Mouse (Mus musculus): ENCODE data around the gene Ankrd52. TPM values are rescaled to one million over a fixed set of nuclear protein-coding genes. Genes with fewer than 3 reads are reported as not detected.
A peak's percentile ranks its signal among the peaks of the same experiment; 100 is the strongest.
"Not testable (repeated sequence)": the region's sequence is repeated elsewhere in the genome, so short reads cannot be mapped to it uniquely, and the experiment has no call there.

Gene Ankrd52
- total RNA-seq (2021), result 10 to 100 TPM; 49.3 to 61.7 TPM

- peak; percentile 79 to 92 for DNase-seq (ENCODE audit: low spot score in 2 of 2)
- intact Hi-C loops (cut with DNase I), result loop anchor here (2.0 kb wide), 2 partner anchors 32 to 78 kb away; no protein-coding TSS in a partner anchor
These were observed at the start of gene Ankrd52 for GRCm38 (mm10) chr10:128376455-128377211. Gene Ankrd52, plus strand, starts transcription at chr10:128377115.

GRCm38 (mm10) chr10:128327610-128328009 lies 49.3 kb upstream of the Ankrd52 start:
- intact Hi-C loops (cut with DNase I), result no loop called here
- DNase-seq (ENCODE audit: low spot score in 2 of 2), result no peak

- not testable (repeated sequence) for DNase-seq (ENCODE audit: low spot score in 2 of 2)
- intact Hi-C loops (cut with DNase I), result loop anchor here (10.0 kb wide), 1 partner anchor 122 kb away; the partner anchor contains the start of gene Smarcc2
These were observed 44.3 kb upstream of the Ankrd52 start for GRCm38 (mm10) chr10:128332358-128333249.

GRCm38 (mm10) chr10:128335582-128335981 lies 41.3 kb upstream of the Ankrd52 start:
- intact Hi-C loops (cut with DNase I), result loop anchor here (10.0 kb wide), 1 partner anchor 119 kb away; the partner anchor contains the start of gene Smarcc2
- DNase-seq (ENCODE audit: low spot score in 2 of 2), result peak in 1 of 2 experiments; percentile 60

GRCm38 (mm10) chr10:128336195-128336594 lies 40.7 kb upstream of the Ankrd52 start:
- no peak for DNase-seq (ENCODE audit: low spot score in 2 of 2)
- intact Hi-C loops (cut with DNase I), result loop anchor here (10.0 kb wide), 1 partner anchor 119 kb away; the partner anchor contains the start of gene Smarcc2

DNA sequence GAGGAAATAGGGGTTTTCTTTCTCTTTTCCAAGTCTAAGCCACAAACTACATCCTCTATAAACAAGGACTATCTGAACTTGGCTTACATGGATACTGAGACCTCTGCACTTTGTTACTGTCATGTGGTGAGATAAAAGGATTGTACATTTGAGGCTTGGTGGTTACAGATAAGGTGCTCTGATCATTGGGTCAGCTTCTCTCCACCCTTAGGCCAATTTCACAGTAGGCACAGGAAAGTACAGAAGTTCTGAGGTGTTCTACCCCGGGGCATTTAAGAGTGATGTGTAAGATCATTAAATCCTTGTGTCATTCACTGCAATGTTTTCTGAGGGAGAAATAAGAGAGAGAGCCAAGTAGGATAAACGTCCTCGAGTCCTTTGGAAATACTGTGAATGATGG lies 40.3 kb upstream of the Ankrd52 start:
- intact Hi-C loops (cut with DNase I), result loop anchor here (10.0 kb wide), 1 partner anchor 118 kb away; the partner anchor contains the start of gene Smarcc2
- DNase-seq (ENCODE audit: low spot score in 2 of 2), result no peak

GRCm38 (mm10) chr10:128337306-128338181 lies 39.4 kb upstream of the Ankrd52 start, which contains the start of gene Cs:
Gene Cs, plus strand, starts transcription at chr10:128337734.
- DNase-seq (ENCODE audit: low spot score in 2 of 2), result peak; percentile 94 to 95
- intact Hi-C loops (cut with DNase I), result loop anchor here (10.0 kb wide), 1 partner anchor 117 kb away; the partner anchor contains the start of gene Smarcc2

- DNase-seq (ENCODE audit: low spot score in 2 of 2), result no peak
- intact Hi-C loops (cut with DNase I), result loop anchor here (10.0 kb wide), 1 partner anchor 116 kb away; the partner anchor contains the start of gene Smarcc2
These were observed 38.5 kb upstream of the Ankrd52 start for GRCm38 (mm10) chr10:128338415-128338814.

GRCm38 (mm10) chr10:128338948-128339347 lies 38.0 kb upstream of the Ankrd52 start:
- DNase-seq (ENCODE audit: low spot score in 2 of 2), result no peak
- intact Hi-C loops (cut with DNase I), result loop anchor here (10.0 kb wide), 1 partner anchor 116 kb away; the partner anchor contains the start of gene Smarcc2

- DNase-seq (ENCODE audit: low spot score in 2 of 2), result no peak
These were observed 36.7 kb upstream of the Ankrd52 start for GRCm38 (mm10) chr10:128340257-128340656.

GRCm38 (mm10) chr10:128343436-128343835 lies 33.5 kb upstream of the Ankrd52 start:
- DNase-seq (ENCODE audit: low spot score in 2 of 2), result no peak
- intact Hi-C loops (cut with DNase I), result no loop called here

More at GRCm38 (mm10) chr10:128340257-128340656, 36.7 kb upstream of the Ankrd52 start:
- intact Hi-C loops (cut with DNase I), result no loop called here

- intact Hi-C loops (cut with DNase I), result no loop called here
- DNase-seq (ENCODE audit: low spot score in 2 of 2), result peak; percentile 56 to 60
These were observed 32.2 kb upstream of the Ankrd52 start for GRCm38 (mm10) chr10:128344568-128345275.

DNA sequence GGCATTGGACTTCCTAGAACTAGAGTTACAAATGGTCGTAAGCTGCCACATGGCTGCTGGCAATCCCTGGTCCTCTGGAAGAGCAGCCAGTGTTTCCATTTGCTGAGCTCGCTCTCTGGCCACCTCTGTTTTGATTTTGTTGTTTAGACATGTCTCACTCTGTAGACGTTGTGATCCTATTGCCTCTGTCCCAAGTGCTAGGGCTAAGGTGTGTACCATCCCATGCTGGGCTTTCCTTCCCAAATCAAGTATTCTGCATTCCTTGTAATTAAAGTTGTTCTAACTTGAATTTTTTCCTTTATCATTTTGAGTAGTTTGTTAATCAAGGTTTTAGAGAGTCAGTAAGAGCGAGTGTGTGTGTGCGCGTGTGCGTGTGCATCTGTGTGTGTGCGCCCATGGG lies 29.4 kb upstream of the Ankrd52 start:
- intact Hi-C loops (cut with DNase I), result no loop called here
- no peak for DNase-seq (ENCODE audit: low spot score in 2 of 2)

- peak in 1 of 2 experiments; percentile 30 for DNase-seq (ENCODE audit: low spot score in 2 of 2)
- intact Hi-C loops (cut with DNase I), result no loop called here
These were observed 18.1 kb upstream of the Ankrd52 start for GRCm38 (mm10) chr10:128358796-128359195.

DNA sequence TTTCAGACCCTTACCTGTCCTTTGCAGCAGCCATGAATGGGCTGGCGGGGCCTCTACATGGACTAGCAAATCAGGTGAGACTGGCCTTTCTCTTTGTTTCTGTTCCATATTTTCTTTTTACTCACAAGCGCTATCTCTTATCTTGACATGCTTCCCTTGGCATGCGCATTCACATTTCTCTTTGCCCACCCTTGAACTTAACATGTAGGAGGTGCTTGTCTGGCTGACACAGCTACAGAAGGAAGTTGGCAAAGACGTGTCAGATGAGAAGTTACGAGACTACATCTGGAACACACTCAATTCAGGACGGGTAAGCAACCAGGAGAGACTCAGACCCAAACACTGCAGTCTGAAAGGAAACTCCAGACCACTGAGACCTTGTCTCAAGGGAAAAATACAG lies 17.7 kb upstream of the Ankrd52 start:
- DNase-seq (ENCODE audit: low spot score in 2 of 2), result no peak
- intact Hi-C loops (cut with DNase I), result no loop called here

DNA sequence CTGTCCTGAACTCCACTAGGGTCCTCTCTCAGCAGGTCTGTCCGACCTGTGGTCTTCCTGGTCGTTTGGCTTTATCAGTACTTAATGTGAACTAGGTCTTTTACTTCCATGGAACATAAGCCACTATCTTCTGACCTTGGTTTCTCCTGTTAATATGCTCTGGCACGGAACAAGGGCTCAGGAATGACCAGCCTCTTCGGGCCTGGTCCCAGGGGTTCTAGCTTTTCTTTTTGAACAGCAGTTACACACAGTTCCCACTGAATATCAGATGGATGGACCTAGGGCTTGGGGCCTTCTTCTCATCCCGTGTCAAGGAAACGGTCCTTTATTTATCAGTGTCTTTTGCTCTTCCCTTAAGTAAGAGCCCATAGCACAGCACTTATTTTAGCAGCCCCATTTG lies 15.1 kb upstream of the Ankrd52 start:
- no peak for DNase-seq (ENCODE audit: low spot score in 2 of 2)
- intact Hi-C loops (cut with DNase I), result no loop called here

GRCm38 (mm10) chr10:128362568-128362967 lies 14.3 kb upstream of the Ankrd52 start:
- intact Hi-C loops (cut with DNase I), result no loop called here
- peak in 1 of 2 experiments; percentile 23 for DNase-seq (ENCODE audit: low spot score in 2 of 2)

GRCm38 (mm10) chr10:128367899-128368401 lies 9.0 kb upstream of the Ankrd52 start:
- DNase-seq (ENCODE audit: low spot score in 2 of 2), result no peak
- intact Hi-C loops (cut with DNase I), result no loop called here

All from left cerebral cortex, postnatal 36 days (tissue).